Mouse (Mus musculus): ENCODE measurements at regions not wholly inside any gene's neighbourhood (a gene's known extent, or its start where the extent isn't known, plus 50 kb on each side); places are given as distances from the start of the nearest gene placed in this dataset.
"Not testable (repeated sequence)": the region's sequence is repeated elsewhere in the genome, so short reads cannot be mapped to it uniquely, and the experiment has no call there.

DNA sequence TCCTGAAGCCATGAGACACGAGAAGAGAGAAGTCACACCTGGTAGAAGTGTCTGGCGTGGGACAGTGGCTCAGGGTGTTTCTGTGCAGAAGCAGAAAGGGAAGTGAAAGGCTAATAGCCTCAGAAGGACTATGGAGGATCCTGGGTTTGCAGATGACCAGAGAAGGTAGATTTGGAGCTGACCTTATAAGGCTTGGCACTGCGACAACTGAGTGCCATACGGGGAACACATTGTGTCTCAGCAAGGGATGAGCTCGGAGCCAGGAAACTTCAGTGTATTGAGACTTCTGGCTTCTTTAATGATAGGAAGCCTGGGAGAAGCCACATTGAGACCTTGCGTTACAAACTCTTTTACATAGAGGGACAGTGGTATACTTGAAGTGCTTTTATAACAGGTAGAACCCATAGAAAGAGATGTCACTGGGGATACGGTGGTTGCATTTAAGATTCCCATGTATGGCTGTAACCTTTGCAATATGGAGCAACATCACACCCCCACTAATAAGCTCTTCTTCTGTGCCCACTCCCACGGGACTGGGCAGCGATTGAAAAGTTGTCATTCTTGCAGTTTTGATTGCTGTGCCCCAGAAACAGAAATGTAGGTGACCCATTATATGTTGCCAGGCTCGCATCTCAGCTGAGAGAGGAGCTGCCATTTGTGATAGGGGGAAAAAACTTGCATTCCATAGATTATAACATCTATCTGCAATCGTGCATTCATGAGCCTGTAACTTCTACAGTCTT, 61.8 kb upstream of the Dync1i1 start:
- no peak for DNase-seq (ENCODE audit: low spot score)

DNA sequence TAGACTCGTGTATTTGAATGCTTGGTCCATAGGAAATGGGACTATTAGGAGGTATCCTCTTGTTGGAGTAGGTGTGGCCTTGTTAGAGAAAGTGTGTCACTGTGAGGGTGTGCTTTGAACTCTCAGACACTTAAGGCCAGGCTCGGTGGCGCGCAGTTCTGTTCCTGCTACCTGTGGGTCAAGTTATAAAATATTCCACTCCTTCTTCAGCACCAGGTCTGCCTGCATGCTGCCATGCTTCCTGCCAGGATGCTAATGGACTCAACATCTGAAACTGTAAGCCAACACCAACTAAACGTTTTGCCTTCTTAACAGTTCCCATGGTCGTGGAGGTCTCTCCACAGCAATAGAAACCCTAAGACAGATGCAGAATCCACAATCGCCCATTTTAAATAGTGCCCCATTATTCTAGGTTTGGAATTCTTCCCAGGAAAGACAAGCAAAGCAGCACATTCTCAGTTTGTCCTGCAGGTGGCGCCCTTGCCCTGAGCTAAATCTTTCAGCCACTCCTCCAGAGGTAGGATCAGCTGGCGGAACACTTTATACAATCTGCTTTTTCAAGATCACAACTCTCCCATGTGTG, 80.2 kb upstream of the Dync1i1 start:
- DNase-seq (ENCODE audit: low spot score): peak; percentile 90

DNA sequence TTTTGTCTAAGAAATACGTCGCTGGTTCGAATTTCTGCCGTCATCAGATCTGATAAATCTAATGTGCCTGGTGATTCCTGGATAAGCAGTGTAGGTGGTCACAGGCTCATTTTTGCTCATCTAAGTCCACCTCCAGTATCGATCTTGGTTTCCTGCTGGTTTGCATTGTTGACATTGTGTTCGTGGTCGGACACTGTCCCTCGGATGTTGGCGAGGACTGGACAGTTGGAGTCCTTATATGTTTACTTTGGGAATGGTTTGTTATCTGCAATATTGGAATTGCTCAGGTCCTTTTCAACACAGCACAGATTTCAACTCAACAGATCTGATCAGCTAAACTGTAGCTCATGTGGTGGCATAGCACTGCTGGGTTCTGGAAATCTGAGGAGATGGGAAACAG, 91.2 kb upstream of the Dync1i1 start:
- no peak for DNase-seq (ENCODE audit: low spot score)

DNA sequence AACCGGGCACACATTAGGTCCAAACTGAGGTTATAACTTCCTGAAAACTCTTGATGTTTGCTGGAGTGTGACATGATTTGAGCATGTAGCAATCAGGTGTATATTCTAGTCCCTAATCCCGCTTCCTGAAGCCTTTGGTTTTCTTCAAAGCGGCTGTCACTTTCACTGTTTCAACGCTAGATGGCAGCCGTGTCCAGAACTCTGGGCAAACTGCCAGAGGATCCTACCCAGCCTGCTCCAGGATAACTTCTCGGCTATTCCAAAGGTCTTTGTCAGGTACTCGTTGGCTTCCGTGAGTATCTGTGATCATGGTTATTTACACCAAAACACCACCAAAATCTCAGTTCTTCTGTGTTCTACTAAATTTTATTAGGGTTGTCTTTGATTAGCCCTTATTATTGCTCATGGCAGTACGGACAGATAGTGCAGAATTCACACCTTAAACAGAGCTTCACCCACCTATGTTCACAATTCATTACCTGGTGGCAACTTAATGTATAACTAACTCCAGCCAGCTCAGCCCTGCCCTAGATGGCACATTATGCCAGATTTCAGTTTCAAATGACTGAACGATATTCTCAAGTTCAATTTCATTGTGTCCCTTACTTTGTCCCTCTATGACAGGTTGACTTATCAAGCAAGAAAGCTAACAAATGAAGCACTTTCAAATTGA, 92.3 kb upstream of the Dync1i1 start:
- DNase-seq (ENCODE audit: low spot score): peak; percentile 83

DNA sequence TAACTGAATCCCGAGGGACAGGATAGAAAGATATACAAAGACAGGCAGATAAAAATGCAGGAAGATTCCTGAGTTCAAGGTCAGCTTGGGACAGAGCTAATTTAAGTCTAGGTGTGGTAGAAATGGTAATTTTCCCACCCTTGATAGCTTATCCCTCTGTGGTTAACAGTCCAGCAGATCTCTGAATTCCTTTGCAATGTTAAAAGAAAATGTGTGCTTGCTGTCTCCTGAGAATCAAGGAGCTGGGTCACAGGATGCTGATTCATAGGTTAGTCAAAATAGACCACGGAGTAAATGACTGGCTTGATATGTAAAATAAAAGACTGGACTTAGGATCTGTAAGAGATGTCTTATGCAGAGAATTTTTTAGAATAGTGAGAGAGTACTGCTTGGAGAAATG, 101.4 kb upstream of the Dync1i1 start:
- no peak for DNase-seq (ENCODE audit: low spot score)

DNA sequence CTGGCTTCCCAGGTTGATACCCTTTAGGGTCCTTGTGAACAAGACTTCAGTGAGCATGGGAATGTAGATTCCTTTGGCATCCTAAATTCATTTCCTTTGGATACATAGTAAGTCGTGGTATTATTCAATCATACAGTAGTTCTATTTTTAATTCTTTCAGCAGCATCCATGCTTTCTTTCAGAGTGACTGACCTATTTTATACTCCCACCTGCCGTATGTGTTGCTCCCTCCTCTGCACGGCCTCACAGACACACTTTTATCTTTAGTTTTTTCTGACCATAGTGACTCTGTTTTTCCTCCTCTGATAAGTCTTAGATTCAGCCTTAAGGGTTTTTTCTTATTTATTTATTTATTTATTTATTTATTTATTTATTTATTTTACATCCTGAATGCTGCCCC, 103.9 kb upstream of the Dync1i1 start:
- DNase-seq (ENCODE audit: low spot score): no peak

DNA sequence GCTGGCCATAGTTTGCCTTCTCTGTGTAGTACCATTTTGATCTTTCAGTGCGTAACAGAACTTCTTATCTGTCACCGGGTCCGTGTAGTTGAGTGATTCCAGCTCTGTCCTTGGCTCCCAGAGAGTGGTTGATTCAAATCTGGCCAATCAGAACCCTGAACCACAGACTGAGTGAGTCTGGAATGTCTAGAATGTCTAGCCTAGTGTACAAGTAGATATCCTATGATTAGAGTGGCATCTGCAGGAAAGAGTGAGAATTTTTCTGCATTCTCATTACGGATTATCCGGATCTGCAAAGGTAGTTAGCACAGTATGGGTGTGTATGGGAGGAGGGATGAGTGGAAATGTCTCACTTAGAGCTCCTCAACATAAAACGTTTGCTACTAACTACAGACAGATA, 97.9 kb upstream of the Pdk4 start:
- no peak for DNase-seq (ENCODE audit: low spot score)

DNA sequence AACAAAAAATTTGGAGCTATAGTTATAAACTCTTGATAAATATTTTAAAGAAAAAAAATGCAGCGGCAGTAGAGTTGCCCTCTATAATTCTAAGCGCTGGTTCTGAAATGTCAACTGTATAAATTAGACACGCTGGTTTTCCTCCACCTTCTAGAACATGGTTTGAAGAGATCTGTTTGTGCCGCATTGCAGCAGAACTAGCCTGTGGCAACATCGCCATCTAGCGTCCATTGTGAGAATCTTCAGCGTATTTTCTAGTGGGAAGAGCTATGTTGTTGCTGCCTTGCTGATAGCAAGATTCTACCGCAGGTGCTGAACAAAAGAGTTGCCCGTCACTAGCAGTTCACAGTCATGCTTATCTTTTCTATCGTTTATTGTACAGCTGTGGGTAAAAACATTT, 93.5 kb upstream of the Pdk4 start:
- peak; percentile 98 for DNase-seq (ENCODE audit: low spot score)

DNA sequence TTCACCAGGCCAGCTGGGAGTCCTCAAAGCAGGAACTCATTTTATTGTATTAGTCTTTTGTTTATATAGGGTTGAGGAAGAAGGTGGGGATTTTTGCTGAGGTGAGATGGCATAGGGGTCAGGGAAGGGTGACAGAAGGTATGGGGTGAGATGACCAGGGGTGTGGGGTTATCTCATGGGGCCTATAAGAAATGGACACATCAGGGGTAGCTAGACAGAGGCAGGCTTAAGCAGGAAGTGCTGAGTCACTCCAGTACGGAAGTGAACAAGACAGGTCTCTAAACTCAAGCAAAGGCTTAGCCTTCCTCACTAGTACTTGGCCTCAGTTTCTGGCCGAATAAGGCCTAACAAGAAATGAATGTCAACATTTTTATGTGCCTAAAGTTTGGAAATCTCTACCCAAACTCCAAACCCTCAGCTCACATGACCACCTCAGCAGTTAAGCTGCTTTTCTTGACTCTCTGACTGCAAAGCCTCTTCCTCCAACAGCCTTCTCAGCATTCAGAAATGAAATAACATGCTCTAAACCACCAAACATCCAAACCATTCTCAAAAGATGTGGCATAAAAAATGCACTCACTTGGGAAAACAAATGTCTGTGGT, 86.9 kb upstream of the Pdk4 start:
- peak; percentile 48 for DNase-seq (ENCODE audit: low spot score)

DNA sequence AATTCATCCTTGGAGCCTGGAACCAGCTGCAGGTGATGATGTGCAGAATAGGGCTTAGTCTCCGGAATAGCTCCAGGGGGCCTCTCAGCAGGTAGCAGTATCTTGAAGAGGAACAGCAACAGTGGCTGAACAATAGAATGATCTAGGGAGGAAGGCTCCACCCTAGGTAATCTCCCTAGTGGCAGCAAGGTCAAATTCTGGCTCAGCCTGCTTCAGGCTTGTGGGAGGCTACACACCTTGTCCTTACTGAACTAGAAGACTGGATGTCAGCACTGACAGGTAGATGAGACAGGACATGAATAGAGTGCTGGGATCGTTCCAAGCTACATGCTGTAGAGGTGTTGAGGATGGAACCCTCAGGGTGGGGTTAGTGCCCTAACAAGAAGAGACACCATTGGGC, 80.8 kb upstream of the Pdk4 start:
- not testable (repeated sequence) for DNase-seq (ENCODE audit: low spot score)

DNA sequence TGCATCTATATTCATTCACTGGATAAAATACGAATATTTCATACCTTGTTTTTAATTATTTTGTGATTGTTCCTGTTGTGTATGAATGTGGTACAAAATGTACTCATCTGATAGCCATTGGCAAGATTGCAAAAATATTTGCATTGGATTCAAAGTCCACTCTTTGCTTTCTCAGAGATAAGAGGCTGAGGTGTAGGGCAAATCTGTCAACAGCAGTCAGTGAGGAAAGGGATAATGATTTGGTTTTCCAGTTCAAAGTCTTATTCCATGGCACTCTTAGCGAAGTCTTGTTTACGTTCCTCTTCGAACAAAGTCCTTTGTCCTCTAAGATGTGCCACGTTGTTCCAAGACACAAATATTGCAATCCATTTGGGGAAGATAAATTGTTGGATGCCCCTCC, 70.5 kb upstream of the Pdk4 start:
- DNase-seq (ENCODE audit: low spot score): no peak

DNA sequence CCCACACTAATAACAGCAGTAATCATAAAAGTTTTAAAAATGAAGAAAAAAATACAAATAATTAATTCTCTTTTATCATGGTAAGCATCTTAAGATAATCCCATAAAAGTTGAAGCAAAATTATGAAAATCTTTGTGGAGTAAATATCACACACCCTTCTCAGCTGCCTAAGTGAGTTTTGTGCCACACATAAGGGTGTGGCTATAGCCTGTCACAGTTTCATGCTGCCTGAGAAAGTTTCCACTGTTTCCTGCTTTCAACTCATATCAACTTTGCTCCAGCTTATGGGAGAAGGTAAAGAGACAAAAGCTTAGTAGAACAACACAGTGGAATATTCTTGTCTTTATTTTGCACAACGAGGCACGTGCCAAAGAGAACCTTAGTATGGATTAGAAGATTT, 68.9 kb upstream of the Pdk4 start:
- DNase-seq (ENCODE audit: low spot score): no peak

DNA sequence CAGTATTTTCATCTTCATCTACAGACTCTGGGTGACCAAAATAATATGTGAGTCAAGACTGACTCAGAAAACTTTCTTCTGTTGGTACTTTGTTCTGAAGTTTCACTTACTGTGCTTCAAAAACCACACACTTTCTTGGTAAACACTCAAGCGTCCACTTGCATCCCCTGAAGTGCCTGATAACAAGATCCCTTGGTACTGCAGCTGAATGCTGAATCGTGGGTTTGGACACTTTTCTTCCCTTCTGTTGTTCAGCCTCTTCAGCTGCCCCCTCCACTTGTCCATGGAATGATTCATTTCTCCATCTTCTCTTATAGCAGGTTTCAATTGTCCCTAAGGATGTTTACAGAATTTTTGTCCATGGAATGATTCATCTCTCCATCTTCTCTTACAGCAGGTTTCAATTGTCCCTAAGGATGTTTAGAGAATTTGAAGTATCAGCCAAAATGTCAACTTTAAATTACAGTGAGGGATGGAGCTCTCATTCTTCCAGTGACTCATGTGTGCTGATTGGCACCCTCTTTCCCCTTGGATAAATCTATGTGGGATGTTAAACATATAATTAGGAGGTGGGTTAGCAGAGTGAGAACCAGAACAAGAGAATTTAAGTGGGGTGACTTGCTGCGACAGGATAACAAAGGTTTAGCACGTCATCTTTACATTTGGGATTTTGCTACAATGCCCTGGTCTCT, 57.7 kb upstream of the Pdk4 start:
- no peak for DNase-seq (ENCODE audit: low spot score)

DNA sequence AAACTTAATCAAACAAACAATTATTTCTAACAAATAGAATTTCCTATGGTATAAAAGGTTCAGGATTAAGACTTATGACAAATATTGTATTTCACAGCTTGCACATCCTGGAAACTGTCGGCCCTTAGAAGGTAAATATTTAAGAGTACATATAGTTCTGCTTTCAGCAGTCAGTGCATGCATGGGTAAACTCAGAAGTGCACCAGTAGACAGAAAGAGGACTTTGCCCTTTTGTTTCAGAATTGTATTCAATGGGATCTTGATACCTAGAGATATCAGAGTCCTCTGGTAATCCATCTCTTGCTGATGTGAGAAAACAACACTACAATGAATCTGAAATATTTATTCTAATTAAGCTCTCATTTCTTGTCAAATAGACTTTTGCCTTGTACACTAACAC, 54.0 kb upstream of the Pdk4 start:
- DNase-seq (ENCODE audit: low spot score): no peak
